Mouse (Mus musculus): ENCODE data around the gene Rims1. TPM values are rescaled to one million over a fixed set of nuclear protein-coding genes. Genes with fewer than 3 reads are reported as not detected.
A peak's percentile ranks its signal among the peaks of the same experiment; 100 is the strongest.

Gene Rims1
- 1.8 and 1.9 TPM in 2 replicates for polyA plus RNA-seq (2015; fragmentation: Nextera tagmentation; extraction: Ambion mirVana)

DNA sequence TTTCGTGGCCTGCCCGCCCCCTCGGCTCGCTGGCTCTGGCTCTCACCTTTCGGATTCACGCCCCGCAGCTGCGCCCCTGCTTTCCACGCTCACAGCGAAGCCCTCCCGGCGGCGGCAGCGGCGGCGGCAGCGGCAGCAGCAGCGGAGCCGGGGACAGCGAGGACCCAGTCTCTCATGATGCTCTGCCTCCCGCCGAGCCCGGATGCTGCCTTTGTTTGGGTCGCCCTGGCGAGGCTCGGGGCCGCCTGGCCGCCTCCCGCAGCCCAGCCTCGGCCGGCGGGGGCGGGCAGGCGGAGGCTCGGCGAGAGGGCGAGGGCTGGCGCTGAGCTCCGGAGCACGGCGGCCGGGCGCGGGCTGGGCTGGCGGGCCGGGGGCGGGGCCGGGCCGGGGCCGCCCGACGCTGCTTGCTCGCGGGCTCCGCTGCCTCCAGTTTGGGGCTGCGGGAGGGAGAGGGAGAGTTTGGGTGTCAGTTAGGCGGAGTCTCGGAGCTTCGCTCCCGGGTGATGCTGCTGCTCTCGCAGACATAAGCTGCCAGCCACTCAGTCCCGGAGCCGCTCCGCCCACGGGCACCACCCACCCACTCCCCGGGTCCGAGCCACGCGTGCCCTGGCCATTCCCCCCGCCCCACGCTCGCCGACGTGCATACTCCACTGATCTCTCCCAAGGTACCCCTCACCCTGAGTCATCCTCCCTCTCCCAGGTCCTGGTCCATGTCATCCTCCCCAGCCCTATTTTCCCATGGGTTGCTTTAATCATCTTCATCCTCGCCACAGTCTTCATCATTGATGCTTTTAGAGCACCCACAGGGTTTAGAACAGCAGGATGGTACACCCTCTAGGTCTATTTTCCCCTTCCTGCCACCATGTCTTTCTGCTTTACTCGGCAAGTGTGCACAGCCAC, at the start of gene Rims1:
Gene Rims1 (minus strand): TSS at position 269 of the 900 bp plus-strand sequence.
- peaks cover 13% of the 10 kb centered on the region for H3K27me3 ChIP-seq
- no peaks in the 10 kb centered on the region for H3K36me3 ChIP-seq
- 1% methylated on average over 73 of the region's 76 CpGs for WGBS
- no peaks in the 10 kb centered on the region for H3K9me3 ChIP-seq (replicated peaks)
- H3K27ac ChIP-seq, result no peak within 1 kb of the TSS
- H3K9ac ChIP-seq, result peak within 1 kb of the TSS; percentile 70
- ATAC-seq (replicated peaks; ENCODE audit: insufficient number of reproducible peaks, insufficient read depth, low FRiP score, low read depth), result peak; percentile 82
- H3K4me1 ChIP-seq (replicated peaks), result peaks cover 9% of the 10 kb centered on the region; the same call in 1 of the 2 replicates
- H3K4me3 ChIP-seq, result peak within 1 kb of the TSS; percentile 69
- H3K4me2 ChIP-seq, result peak within 1 kb of the TSS; percentile 90

DNA sequence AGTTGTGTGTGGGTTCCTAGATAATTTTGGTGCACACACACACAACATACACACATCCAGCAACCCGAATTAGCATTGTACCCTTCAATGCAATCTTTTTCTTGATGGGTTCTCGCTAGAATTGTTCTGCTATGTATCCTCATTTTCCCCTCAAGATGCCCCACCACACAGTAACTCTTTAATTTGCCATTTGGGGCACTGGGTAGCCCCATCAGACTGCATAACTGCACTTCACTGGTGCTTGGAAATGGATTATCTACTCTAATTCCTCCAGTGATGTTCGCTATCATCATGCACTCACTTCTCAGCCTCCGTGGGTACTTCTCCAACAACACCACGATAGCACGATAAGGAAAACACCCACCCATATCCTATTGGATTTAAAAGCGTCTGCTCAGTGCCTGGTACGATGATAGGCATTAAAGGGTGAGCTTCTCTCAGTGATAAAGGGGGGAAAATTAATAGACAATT, 867 bp upstream of the Rims1 start:
- H3K4me1 ChIP-seq (replicated peaks), result peaks cover 9% of the 10 kb centered on the region; the same call in 1 of the 2 replicates
- peaks cover 13% of the 10 kb centered on the region for H3K27me3 ChIP-seq
- H3K4me3 ChIP-seq, result peak overlapping the region; percentile 69
- H3K4me2 ChIP-seq, result peak overlapping the region; percentile 90
- H3K27ac ChIP-seq, result no peak overlapping the region
- ATAC-seq (replicated peaks; ENCODE audit: insufficient number of reproducible peaks, insufficient read depth, low FRiP score, low read depth), result no peak
- H3K9ac ChIP-seq, result no peak overlapping the region
- WGBS, result 20% methylated on average over 8 of the region's 8 CpGs
- no peaks in the 10 kb centered on the region for H3K9me3 ChIP-seq (replicated peaks)
- no peaks in the 10 kb centered on the region for H3K36me3 ChIP-seq

DNA sequence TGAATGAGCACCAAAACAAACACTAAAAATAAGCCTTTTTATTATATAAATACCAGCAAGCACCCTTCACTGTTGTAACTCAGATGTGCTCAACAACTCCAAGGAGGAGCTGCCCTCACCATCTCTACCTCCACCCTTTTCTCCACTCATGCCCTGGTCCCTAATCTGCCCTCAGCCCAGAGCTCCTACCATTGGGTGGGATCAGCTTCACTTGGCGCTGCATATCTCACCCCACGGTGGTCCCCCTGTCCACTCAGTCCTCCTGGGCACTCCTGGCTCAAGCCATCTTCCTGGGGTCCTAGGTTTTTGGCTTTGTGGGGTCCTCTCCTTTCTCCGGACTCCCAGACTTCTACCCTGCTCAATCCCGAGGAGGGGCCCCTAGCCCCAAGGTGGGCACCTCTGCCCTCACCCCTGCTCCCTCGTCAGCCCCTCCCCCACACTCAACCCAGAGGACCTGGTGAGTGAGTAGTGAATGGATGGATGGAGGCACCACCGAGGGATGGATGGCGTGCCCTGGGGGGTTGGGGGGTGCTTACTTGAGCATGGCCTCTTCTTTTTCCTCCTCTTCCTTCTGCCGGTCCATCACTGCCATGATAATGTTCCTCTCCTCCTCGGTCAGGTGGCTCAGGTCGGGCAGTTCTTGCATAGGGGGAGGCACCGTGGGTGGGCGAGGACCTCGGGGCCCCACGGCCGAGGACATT, 619 bp downstream of the Rims1 start:
- 6% methylated on average over 15 of the region's 15 CpGs for WGBS
- Histone ChIP-seq H3K9ac (peak overlapping the region; percentile 70), H3K36me3 (no peaks in the 10 kb centered on the region), H3K27ac (no peak overlapping the region), H3K4me2 (peak overlapping the region; percentile 90), H3K4me1 (replicated peaks) (peaks cover 9% of the 10 kb centered on the region; the same call in 1 of the 2 replicates), H3K4me3 (peak overlapping the region; percentile 69), H3K27me3 (peaks cover 13% of the 10 kb centered on the region), H3K9me3 (replicated peaks) (no peaks in the 10 kb centered on the region)
- peak; percentile 19; the same call in 1 of the 2 replicates for ATAC-seq (replicated peaks; ENCODE audit: insufficient number of reproducible peaks, insufficient read depth, low FRiP score, low read depth)

DNA sequence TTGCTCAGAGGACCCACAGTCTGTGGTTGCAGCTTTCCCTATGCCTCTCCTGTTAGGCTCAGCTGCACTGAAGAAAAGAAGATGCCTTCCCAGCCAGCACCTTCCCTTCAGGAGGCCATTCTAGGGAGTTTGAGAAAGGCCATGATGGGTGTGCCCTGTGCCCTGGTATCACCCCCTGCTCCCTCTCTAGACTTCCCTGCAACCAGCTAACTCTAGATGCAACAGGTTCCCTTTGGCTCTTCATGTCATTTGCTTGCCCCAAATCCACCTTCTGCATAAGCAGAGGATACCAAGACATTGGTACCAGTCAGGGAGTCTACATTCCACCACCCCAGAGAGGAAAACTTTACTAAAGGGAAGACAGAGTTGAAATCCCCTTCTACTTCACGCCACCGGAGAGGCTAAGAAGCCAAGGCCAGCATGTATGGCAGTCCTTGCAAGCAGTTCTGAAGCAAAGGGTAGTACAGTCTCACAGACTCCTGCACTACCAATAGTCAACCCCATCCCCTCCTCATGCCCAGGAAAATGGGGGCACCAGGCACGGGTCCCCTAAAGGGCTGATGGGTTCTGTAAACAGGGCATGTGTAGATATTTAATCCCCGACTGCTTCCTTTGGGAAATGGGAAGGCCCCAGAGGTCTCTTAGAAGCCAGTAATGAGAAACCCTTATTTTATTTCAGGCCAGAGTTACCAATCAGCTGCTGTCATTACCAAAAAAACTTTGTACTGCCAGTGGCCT, 1.5 kb downstream of the Rims1 start:
- H3K4me3 ChIP-seq, result no peak overlapping the region
- H3K27ac ChIP-seq, result no peak overlapping the region
- no peaks in the 10 kb centered on the region for H3K36me3 ChIP-seq
- H3K9me3 ChIP-seq (replicated peaks), result no peaks in the 10 kb centered on the region
- 74% methylated on average over 4 of the region's 4 CpGs for WGBS
- H3K4me2 ChIP-seq, result no peak overlapping the region
- peaks cover 13% of the 10 kb centered on the region for H3K27me3 ChIP-seq
- ATAC-seq (replicated peaks; ENCODE audit: insufficient number of reproducible peaks, insufficient read depth, low FRiP score, low read depth), result no peak
- H3K9ac ChIP-seq, result no peak overlapping the region
- peaks cover 9% of the 10 kb centered on the region; the same call in 1 of the 2 replicates for H3K4me1 ChIP-seq (replicated peaks)

DNA sequence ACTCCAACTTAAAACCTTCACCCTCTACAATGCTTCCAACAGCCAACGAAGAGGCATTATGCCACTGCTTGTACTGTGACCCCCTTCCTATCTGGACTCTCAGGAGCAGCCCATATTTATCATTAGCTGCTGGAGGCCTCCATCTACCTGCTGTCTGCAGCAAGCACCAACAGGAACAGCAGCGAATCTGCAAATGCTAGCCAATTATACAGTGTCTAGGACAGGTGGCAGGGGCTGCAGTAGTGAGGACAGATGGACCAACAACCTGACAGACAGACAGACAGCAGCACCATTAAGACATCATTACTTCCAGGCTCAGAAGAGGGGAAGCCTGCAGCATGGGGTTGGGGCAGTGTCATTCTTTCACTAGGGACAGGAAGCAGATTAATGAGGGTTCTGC, 2.3 kb downstream of the Rims1 start:
- H3K4me2 ChIP-seq, result no peak overlapping the region
- 63% methylated on average over 2 of the region's 2 CpGs for WGBS
- no peak for ATAC-seq (replicated peaks; ENCODE audit: insufficient number of reproducible peaks, insufficient read depth, low FRiP score, low read depth)
- peaks cover 9% of the 10 kb centered on the region; the same call in 1 of the 2 replicates for H3K4me1 ChIP-seq (replicated peaks)
- H3K36me3 ChIP-seq, result no peaks in the 10 kb centered on the region
- no peak overlapping the region for H3K4me3 ChIP-seq
- no peak overlapping the region for H3K9ac ChIP-seq
- peaks cover 13% of the 10 kb centered on the region for H3K27me3 ChIP-seq
- no peaks in the 10 kb centered on the region for H3K9me3 ChIP-seq (replicated peaks)
- no peak overlapping the region for H3K27ac ChIP-seq

DNA sequence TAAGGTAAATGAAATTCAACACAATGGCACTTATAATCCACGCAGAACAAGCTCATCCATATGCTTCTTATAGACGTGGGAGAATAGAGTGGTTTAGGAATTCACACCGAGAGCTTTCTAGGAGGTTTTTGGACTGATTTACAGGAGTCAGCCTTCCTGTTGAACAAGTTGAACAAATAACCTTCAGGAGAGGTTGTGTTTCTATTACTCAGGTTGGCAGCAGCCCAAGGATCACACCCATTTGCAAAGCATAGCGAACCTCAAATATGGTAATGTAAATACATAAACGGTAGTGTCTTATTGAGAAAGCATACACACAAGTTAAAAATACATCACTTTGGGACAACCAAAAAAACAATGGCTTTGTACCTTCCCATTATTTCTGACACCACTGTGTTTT, 5.5 kb downstream of the Rims1 start:
- Histone ChIP-seq H3K27ac (no peak overlapping the region), H3K9ac (no peak overlapping the region), H3K4me3 (no peak overlapping the region), H3K4me2 (no peak overlapping the region), H3K4me1 (replicated peaks) (peaks cover 3% of the 10 kb centered on the region; the same call in 1 of the 2 replicates), H3K9me3 (replicated peaks) (no peaks in the 10 kb centered on the region), H3K27me3 (0 out of 2 replicates have a peak, but pooled peaks cover 4% of the 10 kb centered on the region), H3K36me3 (no peaks in the 10 kb centered on the region)
- 65% methylated on average over 5 of the region's 5 CpGs for WGBS
- no peak for ATAC-seq (replicated peaks; ENCODE audit: insufficient number of reproducible peaks, insufficient read depth, low FRiP score, low read depth)

DNA sequence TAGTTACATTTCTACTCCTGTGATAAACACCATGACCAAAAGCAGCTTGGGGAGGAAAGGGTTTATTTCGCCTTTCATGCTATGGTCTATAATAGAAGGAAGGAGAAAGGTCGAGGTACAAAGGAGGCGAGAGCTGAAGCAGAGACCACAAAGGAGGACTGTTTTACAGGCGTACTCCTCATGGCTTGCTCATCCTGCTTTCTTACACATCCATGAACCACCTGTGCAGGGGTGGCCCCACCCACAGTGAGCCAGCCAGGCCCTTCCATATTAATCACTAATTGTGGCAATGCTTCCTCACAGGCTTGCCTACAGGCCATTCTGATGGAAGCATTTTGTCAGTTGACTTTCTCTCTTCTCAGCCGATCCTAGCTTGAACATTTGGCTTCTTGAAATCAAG, 8.7 kb downstream of the Rims1 start:
- Histone ChIP-seq H3K4me3 (no peak overlapping the region), H3K9ac (no peak overlapping the region), H3K4me2 (no peak overlapping the region), H3K9me3 (replicated peaks) (no peaks in the 10 kb centered on the region), H3K36me3 (no peaks in the 10 kb centered on the region), H3K27me3 (no peaks in the 10 kb centered on the region), H3K4me1 (replicated peaks) (no peaks in the 10 kb centered on the region), H3K27ac (no peak overlapping the region)
- WGBS, result 76% methylated on average over 5 of the region's 5 CpGs
- ATAC-seq (replicated peaks; ENCODE audit: insufficient number of reproducible peaks, insufficient read depth, low FRiP score, low read depth), result no peak

DNA sequence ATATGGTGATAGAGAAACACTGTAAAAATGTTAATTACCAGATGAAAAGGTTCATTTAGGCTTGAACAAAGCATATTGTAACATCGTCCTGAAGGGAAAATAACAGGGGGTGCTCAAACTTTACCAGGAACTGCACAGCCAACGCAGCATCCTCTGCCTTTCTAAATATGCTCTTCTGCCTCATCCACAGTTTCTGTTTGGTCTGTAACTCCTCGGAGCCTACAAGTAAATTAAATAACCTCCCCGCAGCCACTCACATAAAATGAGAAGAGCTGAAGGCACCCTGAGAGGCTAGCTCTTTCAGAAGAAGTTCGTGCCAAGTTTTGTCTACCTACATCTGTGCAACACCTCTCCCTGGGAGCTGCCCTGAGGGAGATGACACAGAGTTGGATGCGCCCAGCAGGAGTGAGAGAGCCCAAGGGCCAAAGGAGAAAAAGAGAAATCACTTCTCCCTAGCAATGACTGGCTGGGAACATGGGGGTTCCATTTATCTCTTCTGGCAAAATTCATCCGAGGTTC, 16.3 kb downstream of the Rims1 start:
- no peaks in the 10 kb centered on the region for H3K36me3 ChIP-seq
- no peaks in the 10 kb centered on the region for H3K9me3 ChIP-seq (replicated peaks)
- no peaks in the 10 kb centered on the region for H3K4me1 ChIP-seq (replicated peaks)
- H3K9ac ChIP-seq, result no peak overlapping the region
- ATAC-seq (replicated peaks; ENCODE audit: insufficient number of reproducible peaks, insufficient read depth, low FRiP score, low read depth), result no peak
- 49% methylated on average over 7 of the region's 7 CpGs for WGBS
- H3K27me3 ChIP-seq, result no peaks in the 10 kb centered on the region
- no peak overlapping the region for H3K4me2 ChIP-seq
- no peak overlapping the region for H3K27ac ChIP-seq
- H3K4me3 ChIP-seq, result no peak overlapping the region

DNA sequence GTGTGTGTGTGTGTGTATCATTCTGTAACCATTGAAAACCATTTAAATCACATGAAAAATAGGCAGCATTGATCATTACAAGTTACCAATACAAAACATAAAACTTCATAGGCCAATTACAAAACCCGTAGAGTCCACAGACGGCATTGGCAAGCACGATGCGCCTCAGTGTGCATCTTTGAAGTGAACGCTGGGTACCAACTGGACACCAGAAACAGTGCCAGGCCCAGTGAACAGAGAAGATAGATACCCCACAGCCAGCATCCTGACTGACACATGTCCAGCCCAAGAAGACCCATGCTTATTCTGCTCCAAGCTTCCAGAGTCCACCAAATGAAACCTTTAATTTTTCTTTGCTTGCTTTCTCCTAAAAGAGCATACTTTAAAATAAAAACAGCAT, 18.2 kb downstream of the Rims1 start:
- Histone ChIP-seq H3K4me3 (no peak overlapping the region), H3K4me2 (no peak overlapping the region), H3K27me3 (no peaks in the 10 kb centered on the region), H3K9me3 (replicated peaks) (no peaks in the 10 kb centered on the region), H3K27ac (no peak overlapping the region), H3K9ac (no peak overlapping the region), H3K4me1 (replicated peaks) (no peaks in the 10 kb centered on the region), H3K36me3 (no peaks in the 10 kb centered on the region)
- no peak for ATAC-seq (replicated peaks; ENCODE audit: insufficient number of reproducible peaks, insufficient read depth, low FRiP score, low read depth)
- WGBS, result 92% methylated on average over 5 of the region's 5 CpGs

DNA sequence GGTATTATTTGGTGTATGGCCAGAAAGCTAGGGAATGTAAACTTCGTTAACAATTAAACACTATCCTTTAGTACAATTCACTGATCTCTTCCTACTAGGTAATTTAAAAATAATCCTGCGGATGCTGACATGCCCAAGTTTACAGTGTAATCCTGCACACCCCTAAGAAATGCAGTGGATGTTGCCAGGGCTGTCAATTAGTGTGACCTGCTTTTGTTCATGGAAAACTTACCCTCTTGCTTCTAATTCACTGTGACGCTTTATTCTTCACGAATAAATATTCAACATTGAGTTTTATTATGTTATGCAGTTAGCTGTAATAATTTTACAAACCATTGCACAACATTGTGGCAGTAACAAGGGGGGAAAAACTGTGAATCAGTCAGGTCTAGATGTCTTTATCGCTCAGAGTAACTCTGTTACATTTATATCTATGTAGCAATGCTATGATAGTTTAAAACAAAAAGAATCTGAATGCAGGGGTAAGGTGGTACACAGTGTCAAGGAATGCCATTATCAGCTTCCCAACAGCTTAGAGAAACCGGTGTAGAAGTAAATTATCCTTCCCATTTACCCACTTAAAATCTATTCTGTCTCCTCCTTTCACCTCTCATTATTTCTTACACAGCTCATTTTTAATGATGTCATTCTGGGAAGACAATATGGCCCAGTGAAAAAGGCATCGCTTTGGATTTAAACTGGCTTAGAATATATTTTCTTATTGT, 35.1 kb downstream of the Rims1 start:
- Histone ChIP-seq H3K4me2 (no peak overlapping the region), H3K4me1 (replicated peaks) (no peaks in the 10 kb centered on the region), H3K36me3 (no peaks in the 10 kb centered on the region), H3K27me3 (no peaks in the 10 kb centered on the region), H3K4me3 (no peak overlapping the region), H3K9ac (no peak overlapping the region), H3K27ac (no peak overlapping the region), H3K9me3 (replicated peaks) (no peaks in the 10 kb centered on the region)
- no peak for ATAC-seq (replicated peaks; ENCODE audit: insufficient number of reproducible peaks, insufficient read depth, low FRiP score, low read depth)
- 75% methylated on average over 7 of the region's 7 CpGs for WGBS
